13 mouse cellular contexts compared by ENCODE assay signal in genomic region chr13:35452420-35452819, GRCm38 (mm10).
"Had no signal": no experiment of that assay in that cellular context is flagged by ENCODE, and none has a peak within 500 bp of the region (broad histone marks: within the 10 kb centered on the region; RNA-seq: fewer than 3 reads in every experiment).

No protein-coding gene starts in this region.

- H3K9me3 ChIP-seq: limb, embryonic 10.5 days; liver, embryonic 15.5 days; midbrain, embryonic 13.5 days; neural tube, embryonic 12.5 days had no signal

- H3K4me2 ChIP-seq: liver, embryonic 11.5 days; liver, embryonic 15.5 days; midbrain, embryonic 13.5 days; neural tube, embryonic 12.5 days had no signal

- H3K4me1 ChIP-seq: limb, embryonic 10.5 days; liver, embryonic 15.5 days; neural tube, embryonic 12.5 days had no signal

- DNase-seq: kidney, adult 11 months; kidney, postnatal 10 days; kidney, postnatal 4 days; lung, adult 2 months; right cerebral cortex, postnatal 14 days; thymus, postnatal 36 days had no signal

- H3K4me3 ChIP-seq: limb, embryonic 10.5 days; liver, embryonic 15.5 days; midbrain, embryonic 13.5 days; myocyte; neural tube, embryonic 12.5 days had no signal

- H3K27ac ChIP-seq: limb, embryonic 10.5 days; liver, embryonic 15.5 days; midbrain, embryonic 13.5 days; neural tube, embryonic 12.5 days had no signal

- ATAC-seq: lung, postnatal 0 days; midbrain, embryonic 13.5 days had no signal

- H3K27me3 ChIP-seq: liver, embryonic 15.5 days; midbrain, embryonic 13.5 days; neural tube, embryonic 12.5 days had no signal

- H3K9ac ChIP-seq: liver, embryonic 15.5 days; midbrain, embryonic 13.5 days; neural tube, embryonic 12.5 days had no signal

- H3K36me3 ChIP-seq: limb, embryonic 10.5 days; liver, embryonic 15.5 days; midbrain, embryonic 13.5 days; neural tube, embryonic 12.5 days had no signal
